Mouse (Mus musculus) thymus, adult 2 months (tissue): ENCODE results near the gene Ehd3. TPM values are rescaled to one million over a fixed set of nuclear protein-coding genes. Genes with fewer than 3 reads are reported as not detected.

Experiments used
- DNase-seq: peaks from one replicate; pipeline ENCODE4 v3.0.0; 2021
- H3K27ac ChIP-seq: fragments of 200-500 bp; 2 replicates; pipeline ENCODE4 v1.5.1; 2012; ENCODE audit warnings: low read length, control low read depth; ENCODE audit not compliant: control insufficient read depth, insufficient read depth
- H3K27me3 ChIP-seq: fragments of 200-500 bp; 2 replicates; pipeline ENCODE4 v1.6.1; 2012; ENCODE audit warnings: mild to moderate bottlenecking, low read length, moderate library complexity, mixed read lengths; ENCODE audit not compliant: control insufficient read depth, insufficient read depth
- H3K36me3 ChIP-seq: fragments of 200-500 bp; 2 replicates; pipeline ENCODE4 v1.6.1; 2012; ENCODE audit warnings: mild to moderate bottlenecking, low read length, moderate library complexity; ENCODE audit not compliant: control insufficient read depth, insufficient read depth
- H3K4me1 ChIP-seq: fragments of 200-500 bp; replicated peaks from 2 replicates; pipeline ENCODE4 v1.6.1; 2012; ENCODE audit warnings: low read length; ENCODE audit not compliant: control insufficient read depth, insufficient read depth
- H3K4me3 ChIP-seq: fragments of 200-500 bp; 2 replicates; pipeline ENCODE4 v1.5.1; 2012; ENCODE audit warnings: mild to moderate bottlenecking, low read length, control low read depth, moderate library complexity; ENCODE audit not compliant: control insufficient read depth, insufficient read depth
- CTCF ChIP-seq: fragments of 200-500 bp; IDR thresholded peaks from 2 replicates; pipeline ENCODE4 v1.5.1; 2012; ENCODE audit warnings: mild to moderate bottlenecking, control low read depth, low read length, moderate library complexity, borderline replicate concordance; ENCODE audit not compliant: control insufficient read depth, poor library complexity, insufficient read depth; ENCODE audit errors: extremely low read depth
- POLR2A ChIP-seq: fragments of 200-500 bp; IDR thresholded peaks from 2 replicates; pipeline ENCODE4 v1.6.1; 2012; ENCODE audit warnings: mild to moderate bottlenecking, low read length, control low read depth, moderate library complexity; ENCODE audit not compliant: control insufficient read depth, poor library complexity, insufficient read depth; ENCODE audit errors: extremely low read depth
- WGBS: fragments of 180-500 bp; shearing (Covaris S2); methylation state at CpG from one replicate; pipeline ENCODE4 v1.1.7; 2018; 5-methylcytosine and 5-hydroxymethylcytosine counted together
- polyA plus RNA-seq: library from polyadenylated mRNA; depleted of rRNA; stranded (reverse); fragments of >200 nt; gene quantifications from 2 replicates; pipeline ENCODE4 v1.2.3, GENCODE M21; 2012; rRNA removed

The Ehd3 gene
- polyA plus RNA-seq, result 45.0 and 46.0 TPM in 2 replicates

DNA sequence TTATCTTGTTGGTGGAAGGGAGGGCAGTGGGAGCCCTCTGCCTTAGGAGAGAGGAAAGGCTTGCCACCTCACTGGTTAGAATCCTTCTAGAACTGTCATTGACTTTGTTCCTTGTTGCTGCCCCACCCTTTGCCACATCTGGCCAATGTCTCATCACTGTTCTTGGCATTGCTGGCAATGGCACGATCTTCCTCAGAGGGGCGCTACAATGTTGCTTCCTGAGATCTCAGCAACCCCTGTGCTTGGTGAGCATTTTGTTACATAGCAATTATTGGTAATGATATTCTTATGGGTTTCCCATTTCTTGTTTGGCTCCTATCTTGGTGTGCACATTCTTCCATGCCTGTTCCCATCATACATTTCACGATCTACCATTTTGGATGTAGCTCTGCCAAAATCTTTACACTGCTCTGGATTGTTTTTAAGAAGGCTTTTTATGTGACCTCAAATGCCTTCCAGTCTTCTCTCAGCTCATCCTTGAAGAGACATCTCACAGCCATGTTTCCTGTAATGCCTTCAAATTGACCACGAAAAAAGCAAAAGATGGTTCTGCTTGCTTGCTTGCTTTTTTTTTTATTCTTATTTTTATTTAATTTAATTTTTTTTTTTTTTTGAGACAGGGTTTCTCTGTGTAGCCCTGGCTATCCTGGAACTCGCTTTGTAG lies at the start of gene Ehd3:
Ehd3 (plus strand) TSS at position 614 of the 664 bp plus-strand sequence.
- no peaks in the 10 kb centered on the region for H3K36me3 ChIP-seq
- 81% methylated on average over 5 of the region's 5 CpGs for WGBS
- DNase-seq, result no peak
- peak within 1 kb of the TSS; percentile 55 for H3K4me3 ChIP-seq
- H3K4me1 ChIP-seq, result peaks cover 26% of the 10 kb centered on the region
- peak within 1 kb of the TSS; percentile 55; the same call in 1 of the 2 replicates for H3K27ac ChIP-seq
- no peak for TF ChIP-seq POLR2A
- no peak for TF ChIP-seq CTCF
- no peaks in the 10 kb centered on the region for H3K27me3 ChIP-seq

GRCm38 (mm10) chr17:73770964-73771363 lies 33.0 kb upstream of the Ehd3 start:
- Histone ChIP-seq H3K4me3 (no peak overlapping the region), H3K36me3 (no peaks in the 10 kb centered on the region), H3K27me3 (no peaks in the 10 kb centered on the region), H3K27ac (no peak overlapping the region), H3K4me1 (no peaks in the 10 kb centered on the region)
- 79% methylated on average over 8 of the region's 8 CpGs for WGBS
- no peak for DNase-seq
- TF ChIP-seq POLR2A, result no peak
- no peak for TF ChIP-seq CTCF

- Histone ChIP-seq H3K4me3 (no peak overlapping the region), H3K4me1 (0 out of 2 replicates have a peak, but pooled peaks cover 3% of the 10 kb centered on the region), H3K36me3 (no peaks in the 10 kb centered on the region), H3K27ac (no peak overlapping the region), H3K27me3 (no peaks in the 10 kb centered on the region)
- no peak for TF ChIP-seq POLR2A
- TF ChIP-seq CTCF, result no peak
- DNase-seq, result no peak
- WGBS, result 45% methylated on average over 8 of the region's 8 CpGs
Measured at GRCm38 (mm10) chr17:73786642-73787311, 17.2 kb upstream of the Ehd3 start.

GRCm38 (mm10) chr17:73790284-73791020 lies 13.5 kb upstream of the Ehd3 start:
- H3K27ac ChIP-seq, result no peak overlapping the region
- 62% methylated on average over 12 of the region's 12 CpGs for WGBS
- H3K4me3 ChIP-seq, result no peak overlapping the region
- DNase-seq, result no peak
- no peaks in the 10 kb centered on the region for H3K36me3 ChIP-seq
- H3K27me3 ChIP-seq, result no peaks in the 10 kb centered on the region
- TF ChIP-seq POLR2A, result no peak
- no peak for TF ChIP-seq CTCF
- H3K4me1 ChIP-seq, result 0 out of 2 replicates have a peak, but pooled peaks cover 3% of the 10 kb centered on the region

- no peaks in the 10 kb centered on the region for H3K27me3 ChIP-seq
- H3K36me3 ChIP-seq, result no peaks in the 10 kb centered on the region
- H3K4me1 ChIP-seq, result no peaks in the 10 kb centered on the region
- no peak overlapping the region for H3K4me3 ChIP-seq
- TF ChIP-seq POLR2A (no peak), CTCF (no peak)
- no peak for DNase-seq
- no peak overlapping the region for H3K27ac ChIP-seq
- 50% methylated on average over 6 of the region's 6 CpGs for WGBS
Measured at GRCm38 (mm10) chr17:73796789-73797188, 7.1 kb upstream of the Ehd3 start.

DNA sequence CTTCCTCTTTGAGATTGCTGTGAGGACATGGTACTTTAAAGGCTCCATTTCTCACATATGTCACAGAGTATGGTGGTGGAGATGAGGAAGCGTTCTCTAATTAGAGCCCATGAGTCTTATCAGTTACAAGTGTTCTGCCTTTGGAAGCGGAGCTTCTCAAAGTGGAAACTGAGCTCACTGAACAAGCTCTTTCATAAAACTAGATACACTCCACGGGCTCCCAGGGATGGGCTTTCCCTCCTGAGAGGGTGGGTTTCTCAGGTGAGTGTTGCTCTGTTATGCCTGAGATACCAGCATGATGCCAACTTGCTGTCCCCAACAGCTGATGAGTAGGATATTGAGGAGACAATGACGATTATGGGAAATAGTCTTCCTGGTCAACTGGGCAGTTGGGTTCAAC lies 6.2 kb upstream of the Ehd3 start:
- no peak for TF ChIP-seq CTCF
- no peak for TF ChIP-seq POLR2A
- no peak for DNase-seq
- 91% methylated on average over 4 of the region's 4 CpGs for WGBS

More for the DNA sequence above, 6.2 kb upstream of the Ehd3 start:
- Histone ChIP-seq H3K27me3 (no peaks in the 10 kb centered on the region), H3K4me3 (no peak overlapping the region), H3K36me3 (no peaks in the 10 kb centered on the region), H3K27ac (no peak overlapping the region), H3K4me1 (no peaks in the 10 kb centered on the region)
